Mouse (Mus musculus) stomach, embryonic 15.5 days (tissue): ENCODE data around the gene AI854703. TPM values are rescaled to one million over a fixed set of nuclear protein-coding genes. Genes with fewer than 3 reads are reported as not detected.
"Not testable (repeated sequence)": the region's sequence is repeated elsewhere in the genome, so short reads cannot be mapped to it uniquely, and the experiment has no call there.

Experiments
- ATAC-seq: fragments of 200-750 bp; cut with Nextera tagmentation; 2 replicates; pipeline ENCODE4 v1.8.0; 2017; ENCODE audit warnings: low read depth, moderate number of reproducible peaks, moderate TSS enrichment; ENCODE audit not compliant: insufficient read depth, low FRiP score
- H3K27ac ChIP-seq: fragments of 300-500 bp; sonication (generic); 2 replicates; pipeline ENCODE4 v1.5.1; 2015; ENCODE audit warnings: mild to moderate bottlenecking, inconsistent platforms
- H3K27me3 ChIP-seq: fragments of 300-500 bp; sonication (generic); replicated peaks from 2 replicates; pipeline ENCODE4 v1.6.1; 2015; ENCODE audit warnings: inconsistent platforms
- H3K36me3 ChIP-seq: fragments of 300-500 bp; sonication (generic); 2 replicates; pipeline ENCODE4 v1.6.1; 2015; ENCODE audit warnings: inconsistent platforms
- H3K4me1 ChIP-seq: fragments of 300-500 bp; sonication (generic); 2 replicates; pipeline ENCODE4 v1.6.1; 2015; ENCODE audit warnings: inconsistent platforms
- H3K4me2 ChIP-seq: fragments of 300-500 bp; sonication (generic); 2 replicates; pipeline ENCODE4 v1.6.1; 2015; ENCODE audit warnings: mild to moderate bottlenecking, inconsistent platforms
- H3K4me3 ChIP-seq: fragments of 300-500 bp; sonication (generic); replicated peaks from 2 replicates; pipeline ENCODE4 v1.5.1; 2015; ENCODE audit warnings: inconsistent platforms
- H3K9ac ChIP-seq: fragments of 300-500 bp; sonication (generic); 2 replicates; pipeline ENCODE4 v1.6.1; 2015; ENCODE audit warnings: inconsistent platforms
- H3K9me3 ChIP-seq: fragments of 300-500 bp; sonication (generic); 2 replicates; pipeline ENCODE4 v1.6.1; 2016; ENCODE audit warnings: inconsistent platforms
- WGBS: fragments of 180-500 bp; shearing (Covaris S2); methylation state at CpG from one replicate; pipeline ENCODE4 v1.1.7; 2015; 5-methylcytosine and 5-hydroxymethylcytosine counted together
- polyA plus RNA-seq: library from polyadenylated mRNA; unstranded; fragments of >200 nt; fragmentation: Nextera tagmentation; extraction: Ambion mirVana; gene quantifications from 2 replicates; pipeline ENCODE4 v1.2.1, GENCODE M21; 2015

The AI854703 gene
- polyA plus RNA-seq, 1 experiment from 2014 or later, result 1.1 TPM

DNA sequence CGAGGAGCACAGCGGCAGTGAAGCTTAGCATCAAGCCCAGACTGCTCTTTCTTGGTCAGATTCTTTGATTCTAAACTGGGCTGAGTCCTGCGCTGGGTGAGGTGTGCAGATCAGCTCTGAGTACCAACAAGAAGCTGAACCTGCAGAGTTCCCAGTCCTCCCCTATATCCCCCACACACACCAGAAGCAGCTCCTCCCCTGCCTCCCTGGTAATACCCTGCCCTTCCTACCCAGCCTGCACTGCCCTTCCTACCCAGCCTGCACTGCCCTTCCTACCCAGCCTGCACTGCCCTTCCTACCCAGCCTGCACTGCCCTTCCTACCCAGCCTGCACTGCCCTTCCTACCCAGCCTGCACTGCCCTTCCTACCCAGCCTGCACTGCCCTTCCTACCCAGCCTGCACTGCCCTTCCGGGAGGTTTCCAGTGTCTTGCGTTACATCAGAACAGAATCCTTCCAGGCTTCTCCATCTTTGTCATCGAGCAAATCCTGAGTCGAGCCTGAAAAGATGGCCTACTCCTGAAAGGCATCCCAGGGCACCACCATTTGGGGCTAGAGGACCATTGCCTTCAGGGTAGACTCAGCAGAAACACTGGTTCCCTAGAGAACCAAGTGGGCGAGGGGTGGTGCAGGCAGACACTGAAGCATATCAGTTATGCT, 4.2 kb upstream of the AI854703 start:
- H3K4me1 ChIP-seq, H3K4me3 ChIP-seq, H3K9ac ChIP-seq, H3K4me2 ChIP-seq, H3K27ac ChIP-seq, H3K9me3 ChIP-seq, ATAC-seq, H3K27me3 ChIP-seq: not testable (repeated sequence)
- H3K36me3 ChIP-seq, result peaks cover 14% of the 10 kb centered on the region; the same call in 1 of the 2 replicates
- WGBS, result 89% methylated on average over 8 of the region's 8 CpGs

DNA sequence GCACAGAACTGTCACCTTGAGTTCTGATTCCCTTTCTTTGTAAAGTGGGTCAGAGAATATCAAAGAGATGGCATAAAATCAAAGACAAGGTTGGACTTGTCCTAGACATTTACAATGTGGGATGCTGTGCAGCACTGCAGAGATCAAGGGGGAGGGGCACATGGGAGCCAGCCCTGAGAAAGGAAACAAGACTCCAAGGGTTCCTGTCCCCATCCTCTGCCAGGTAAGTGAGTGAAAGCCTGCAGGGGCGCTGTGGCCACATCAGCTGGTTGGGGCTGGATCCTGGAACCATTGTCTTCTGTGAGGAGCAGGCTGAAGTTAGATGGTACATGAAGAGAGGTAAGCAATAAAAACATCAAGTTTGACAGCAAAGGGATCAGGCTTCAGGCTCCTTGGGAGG, 3.1 kb upstream of the AI854703 start:
- no peaks in the 10 kb centered on the region for H3K9me3 ChIP-seq
- no peak overlapping the region for H3K4me3 ChIP-seq
- H3K27ac ChIP-seq, result no peak overlapping the region
- peaks cover 9% of the 10 kb centered on the region; the same call in 1 of the 2 replicates for H3K4me1 ChIP-seq
- peaks cover 14% of the 10 kb centered on the region; the same call in 1 of the 2 replicates for H3K36me3 ChIP-seq
- H3K9ac ChIP-seq, result no peak overlapping the region
- ATAC-seq, result no peak
- 43% methylated on average over 1 of the region's 1 CpGs for WGBS
- H3K27me3 ChIP-seq, result peaks cover 16% of the 10 kb centered on the region; the same call in 1 of the 2 replicates
- H3K4me2 ChIP-seq, result no peak overlapping the region

DNA sequence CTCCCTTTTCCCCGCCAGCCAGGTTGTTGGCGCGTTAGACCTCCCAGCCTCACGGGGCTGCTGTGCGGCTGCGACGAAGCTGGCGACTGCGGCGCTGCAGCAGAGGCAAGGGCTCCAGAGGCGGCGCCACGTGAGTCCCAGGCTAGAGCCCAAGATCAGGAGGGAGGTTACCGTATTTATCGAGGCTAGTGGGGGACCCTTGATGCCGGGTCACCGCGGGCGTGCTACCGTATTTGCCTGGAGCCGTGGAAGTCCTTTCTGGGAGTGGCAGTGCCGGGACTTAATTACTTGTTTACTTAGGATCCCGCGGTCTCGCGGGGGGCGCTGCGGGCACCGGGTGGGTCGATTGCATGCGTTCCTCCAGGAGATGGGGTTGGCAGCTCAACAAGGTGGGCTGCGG, 420 bp downstream of the AI854703 start:
- ATAC-seq, result no peak
- Histone ChIP-seq H3K4me2 (peak overlapping the region; percentile 89), H3K36me3 (no peaks in the 10 kb centered on the region), H3K27me3 (peaks cover 27% of the 10 kb centered on the region), H3K4me3 (peak overlapping the region; percentile 47), H3K9me3 (no peaks in the 10 kb centered on the region), H3K9ac (peak overlapping the region; percentile 45; the same call in 1 of the 2 replicates), H3K4me1 (peaks cover 19% of the 10 kb centered on the region), H3K27ac (no peak overlapping the region)
- WGBS, result under 1% methylated on average over 32 of the region's 32 CpGs

DNA sequence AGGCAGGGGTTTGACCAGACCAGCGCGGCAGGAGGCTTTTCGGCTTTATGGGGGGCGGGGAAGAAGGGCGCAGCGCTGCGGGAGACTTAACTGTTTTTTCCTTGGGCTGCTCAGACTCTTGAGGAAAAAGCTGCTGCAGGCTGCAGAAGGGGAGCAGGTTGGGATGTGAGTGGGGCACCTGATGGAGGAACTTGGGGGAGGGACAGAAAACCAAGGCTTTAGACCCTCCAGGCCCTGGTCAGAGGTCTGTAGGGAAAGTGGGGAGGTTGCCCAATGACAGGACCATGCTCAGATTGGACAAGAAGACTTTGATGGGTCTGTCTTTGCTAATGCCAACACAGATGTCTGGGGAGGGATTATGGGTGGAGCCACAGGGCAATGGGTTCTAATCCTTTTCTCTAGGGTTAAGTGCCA, 954 bp downstream of the AI854703 start:
- no peaks in the 10 kb centered on the region for H3K36me3 ChIP-seq
- peaks cover 27% of the 10 kb centered on the region for H3K27me3 ChIP-seq
- H3K4me2 ChIP-seq, result peak overlapping the region; percentile 89
- no peak for ATAC-seq
- no peak overlapping the region for H3K27ac ChIP-seq
- no peaks in the 10 kb centered on the region for H3K9me3 ChIP-seq
- 8% methylated on average over 7 of the region's 7 CpGs for WGBS
- no peak overlapping the region for H3K9ac ChIP-seq
- peaks cover 19% of the 10 kb centered on the region for H3K4me1 ChIP-seq
- H3K4me3 ChIP-seq, result peak overlapping the region; percentile 47

DNA sequence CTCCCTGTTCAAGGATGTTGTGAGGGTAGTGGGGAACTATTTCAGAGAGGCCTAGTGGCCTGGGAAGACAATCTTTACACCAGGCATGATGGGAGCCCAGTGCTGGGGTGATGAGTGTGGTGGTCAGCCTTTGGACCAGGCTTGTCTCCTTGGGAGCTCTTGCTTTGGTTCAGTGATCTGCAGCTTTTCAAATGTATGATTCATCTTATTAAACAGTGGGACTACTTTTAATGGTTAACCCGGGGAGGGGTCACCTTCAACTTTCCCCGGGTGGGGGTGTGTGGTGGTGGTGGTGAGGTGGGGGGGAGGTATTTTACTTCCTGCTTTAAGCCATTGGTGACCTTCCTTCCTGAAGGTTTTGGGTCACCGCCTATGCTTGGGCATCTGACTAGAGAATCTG, 1.8 kb downstream of the AI854703 start:
- no peak overlapping the region for H3K27ac ChIP-seq
- ATAC-seq, result no peak
- peaks cover 27% of the 10 kb centered on the region for H3K27me3 ChIP-seq
- H3K9ac ChIP-seq, result no peak overlapping the region
- peaks cover 19% of the 10 kb centered on the region for H3K4me1 ChIP-seq
- WGBS, result 67% methylated on average over 3 of the region's 3 CpGs
- H3K4me2 ChIP-seq, result no peak overlapping the region
- no peaks in the 10 kb centered on the region for H3K36me3 ChIP-seq
- H3K9me3 ChIP-seq, result no peaks in the 10 kb centered on the region
- H3K4me3 ChIP-seq, result no peak overlapping the region

DNA sequence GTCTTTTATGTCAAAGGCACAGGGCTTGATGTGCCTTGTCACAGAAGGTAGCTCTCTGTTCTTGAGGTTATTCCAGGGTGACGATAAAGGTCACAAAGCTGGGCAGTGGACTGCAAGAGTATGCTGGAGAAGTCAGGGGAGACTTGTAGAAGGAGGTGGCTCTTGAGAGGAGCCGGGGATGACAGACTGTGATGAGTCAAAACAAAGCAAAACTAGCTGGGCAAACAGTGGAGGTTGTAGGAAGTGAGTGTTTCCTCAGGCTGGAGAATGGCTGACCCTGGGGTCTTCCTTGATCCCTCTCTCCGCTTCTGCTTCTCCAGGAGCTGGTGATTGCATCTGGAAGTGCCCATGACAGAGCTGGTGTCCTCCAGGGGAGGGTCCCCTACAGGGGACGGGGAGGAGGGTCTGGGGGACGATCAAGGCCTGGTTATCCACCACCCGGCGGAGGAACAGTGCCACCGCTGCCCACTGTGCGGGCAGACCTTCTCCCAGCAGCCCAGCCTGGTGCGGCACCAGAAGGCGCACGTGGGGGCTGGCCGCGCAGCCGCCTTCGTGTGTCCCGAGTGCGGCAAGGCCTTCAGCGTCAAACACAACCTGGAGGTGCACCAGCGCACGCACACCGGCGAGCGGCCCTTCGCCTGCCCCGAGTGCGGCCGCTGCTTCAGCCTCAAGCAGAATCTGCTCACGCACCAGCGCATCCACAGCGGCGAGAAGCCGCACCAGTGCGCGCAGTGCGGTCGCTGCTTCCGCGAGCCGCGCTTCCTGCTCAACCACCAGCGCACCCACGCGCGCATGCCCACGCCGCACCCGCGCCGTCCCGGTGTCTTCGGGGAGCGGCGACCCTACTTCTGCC, 2.5 kb downstream of the AI854703 start:
- Histone ChIP-seq H3K9me3 (no peaks in the 10 kb centered on the region), H3K4me1 (peaks cover 19% of the 10 kb centered on the region), H3K4me2 (peak overlapping the region; percentile 92), H3K27ac (no peak overlapping the region), H3K4me3 (peak overlapping the region; percentile 43), H3K36me3 (no peaks in the 10 kb centered on the region), H3K27me3 (peaks cover 27% of the 10 kb centered on the region), H3K9ac (peak overlapping the region; percentile 19; the same call in 1 of the 2 replicates)
- ATAC-seq, result no peak
- 7% methylated on average over 54 of the region's 54 CpGs for WGBS

DNA sequence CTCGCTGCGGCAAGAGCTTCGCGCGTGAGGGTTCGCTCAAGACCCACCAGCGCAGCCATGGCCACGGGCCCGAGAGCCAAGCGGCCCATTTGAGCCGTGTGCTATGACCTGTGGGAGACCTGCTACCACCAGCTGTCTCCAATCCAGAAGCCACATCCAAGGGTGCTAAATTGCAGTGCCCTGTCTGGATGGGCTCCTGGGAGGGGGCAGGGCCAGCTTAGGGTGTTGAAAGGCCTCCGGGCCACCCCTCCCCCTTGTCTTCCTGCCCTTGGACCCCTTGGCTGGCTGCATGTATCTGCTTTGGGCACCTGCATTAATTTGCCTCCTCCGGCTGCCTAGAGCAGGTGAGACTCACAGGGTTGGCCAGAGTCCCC, 3.1 kb downstream of the AI854703 start:
- peak overlapping the region; percentile 43 for H3K4me3 ChIP-seq
- H3K9ac ChIP-seq, result peak overlapping the region; percentile 19; the same call in 1 of the 2 replicates
- peak overlapping the region; percentile 92 for H3K4me2 ChIP-seq
- H3K36me3 ChIP-seq, result no peaks in the 10 kb centered on the region
- 0 out of 2 replicates have a peak, but pooled peaks have one; percentile 9 for ATAC-seq
- peaks cover 27% of the 10 kb centered on the region for H3K27me3 ChIP-seq
- no peak overlapping the region for H3K27ac ChIP-seq
- 15% methylated on average over 13 of the region's 13 CpGs for WGBS
- peaks cover 19% of the 10 kb centered on the region for H3K4me1 ChIP-seq
- H3K9me3 ChIP-seq, result no peaks in the 10 kb centered on the region

DNA sequence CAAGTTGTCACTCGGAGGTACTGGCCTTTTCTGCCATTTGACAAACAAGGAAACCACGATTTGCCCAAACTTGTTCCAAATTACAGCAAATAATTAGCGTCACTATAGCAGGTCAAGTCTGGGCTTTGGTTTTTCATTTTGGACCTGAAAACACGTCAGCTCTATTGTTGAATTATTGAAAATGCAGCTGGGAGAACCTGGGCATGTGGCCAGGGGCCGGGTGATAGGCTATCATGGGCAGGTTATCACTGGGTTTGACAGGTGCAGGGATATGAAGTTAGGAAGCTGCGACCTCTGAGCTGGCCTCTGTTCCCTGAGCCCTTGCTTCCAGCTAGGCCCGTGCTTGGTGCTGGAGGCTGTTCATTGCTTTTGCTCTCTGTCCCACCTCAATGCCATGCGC, 4.3 kb downstream of the AI854703 start:
- WGBS, result 77% methylated on average over 8 of the region's 8 CpGs
- H3K9ac ChIP-seq, result no peak overlapping the region
- no peak for ATAC-seq

DNA sequence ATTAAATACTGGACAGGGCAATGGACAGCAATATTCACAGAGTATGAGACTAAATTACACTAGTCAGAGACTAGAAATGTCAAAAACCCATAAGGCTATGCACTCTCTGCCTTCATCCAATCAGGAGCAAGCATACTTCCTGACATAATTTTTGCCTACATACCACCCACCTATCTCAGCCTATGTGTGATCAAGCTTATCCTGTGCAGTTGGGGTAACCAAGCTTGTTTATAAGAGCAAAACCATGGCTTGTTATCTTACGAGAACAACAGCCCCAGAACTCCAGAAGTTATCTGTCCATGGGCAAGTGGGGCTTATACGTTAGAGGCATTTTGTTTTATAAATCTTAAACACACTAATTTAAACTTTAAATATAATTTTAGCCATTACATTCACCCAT, 8.5 kb downstream of the AI854703 start:
- 78% methylated on average over 2 of the region's 2 CpGs for WGBS
- ATAC-seq, result no peak
- Histone ChIP-seq H3K4me2 (no peak overlapping the region), H3K36me3 (no peaks in the 10 kb centered on the region), H3K27ac (no peak overlapping the region), H3K9ac (no peak overlapping the region), H3K27me3 (no peaks in the 10 kb centered on the region), H3K9me3 (no peaks in the 10 kb centered on the region), H3K4me3 (no peak overlapping the region), H3K4me1 (0 out of 2 replicates have a peak, but pooled peaks cover 3% of the 10 kb centered on the region)

More for the DNA sequence above, 4.3 kb downstream of the AI854703 start:
- H3K4me2 ChIP-seq, result no peak overlapping the region
- no peaks in the 10 kb centered on the region for H3K36me3 ChIP-seq
- no peak overlapping the region for H3K4me3 ChIP-seq
- peaks cover 19% of the 10 kb centered on the region for H3K4me1 ChIP-seq
- no peaks in the 10 kb centered on the region for H3K9me3 ChIP-seq
- H3K27ac ChIP-seq, result no peak overlapping the region
- peaks cover 27% of the 10 kb centered on the region for H3K27me3 ChIP-seq

DNA sequence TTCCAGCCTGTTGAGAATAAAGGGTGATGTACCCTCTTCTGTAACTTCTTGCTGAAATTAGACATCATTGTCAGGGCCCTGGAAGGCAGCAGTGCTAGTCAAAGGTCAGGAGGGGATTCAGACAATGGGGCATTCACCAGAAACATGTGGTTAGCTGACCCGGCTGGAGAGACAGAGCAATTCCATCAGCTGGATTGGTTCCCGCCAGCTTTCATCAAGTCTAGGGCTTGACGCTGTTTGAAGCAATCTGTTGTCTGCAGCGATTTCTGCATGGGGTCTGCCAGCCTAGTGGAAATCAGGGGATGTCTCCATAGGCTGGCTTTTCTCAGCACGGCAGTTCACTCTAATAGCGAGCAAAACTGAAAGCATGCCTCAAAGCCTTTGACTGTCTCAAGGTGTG, 10.0 kb downstream of the AI854703 start:
- ATAC-seq, result no peak
- H3K36me3 ChIP-seq, result no peaks in the 10 kb centered on the region
- H3K4me1 ChIP-seq, result 0 out of 2 replicates have a peak, but pooled peaks cover 3% of the 10 kb centered on the region
- H3K27me3 ChIP-seq, result no peaks in the 10 kb centered on the region
- no peak overlapping the region for H3K9ac ChIP-seq
- H3K9me3 ChIP-seq, result no peaks in the 10 kb centered on the region
- no peak overlapping the region for H3K4me2 ChIP-seq
- no peak overlapping the region for H3K4me3 ChIP-seq
- 64% methylated on average over 6 of the region's 6 CpGs for WGBS
- H3K27ac ChIP-seq, result no peak overlapping the region

DNA sequence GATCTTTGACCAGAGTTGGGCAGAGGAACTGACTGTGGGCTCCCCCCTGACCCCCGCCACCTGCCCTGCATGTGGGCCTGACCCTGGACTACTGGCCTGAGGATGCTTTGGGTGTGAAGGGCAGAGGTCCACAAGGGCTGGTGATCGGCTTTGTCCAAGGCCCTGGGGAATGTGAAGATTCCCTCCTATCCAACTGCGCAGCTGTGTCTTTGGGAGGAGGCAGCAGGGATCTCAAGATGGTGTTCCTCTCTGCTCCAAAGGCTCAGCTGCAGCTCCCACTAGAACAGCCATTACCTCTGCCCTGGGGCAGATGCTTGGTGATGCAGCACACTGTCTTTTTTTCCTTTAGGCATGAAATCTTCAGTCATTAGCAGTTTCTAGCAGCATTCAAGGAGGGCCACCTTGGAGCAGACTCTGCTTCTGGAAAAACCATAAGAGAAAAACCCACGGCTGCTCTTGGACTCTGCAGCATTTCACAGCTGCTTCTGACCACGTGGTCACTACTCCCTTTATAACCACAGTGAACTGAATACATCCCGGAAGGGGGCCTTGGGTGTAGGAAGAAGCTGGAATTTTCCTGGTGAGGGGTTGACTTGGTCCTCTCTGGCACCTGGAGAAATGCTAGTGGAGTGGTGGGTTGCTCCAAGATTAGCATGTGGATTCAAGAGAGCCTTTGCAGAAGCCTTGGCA, 11.4 kb downstream of the AI854703 start:
- WGBS, result 71% methylated on average over 6 of the region's 6 CpGs
- H3K9ac ChIP-seq, result no peak overlapping the region
- H3K36me3 ChIP-seq, result no peaks in the 10 kb centered on the region
- no peak overlapping the region for H3K4me2 ChIP-seq
- H3K27me3 ChIP-seq, result no peaks in the 10 kb centered on the region
- no peak overlapping the region for H3K4me3 ChIP-seq
- no peaks in the 10 kb centered on the region for H3K9me3 ChIP-seq
- 0 out of 2 replicates have a peak, but pooled peaks cover 3% of the 10 kb centered on the region for H3K4me1 ChIP-seq
- ATAC-seq, result no peak
- no peak overlapping the region for H3K27ac ChIP-seq
